Mouse (Mus musculus) intestine, embryonic 15.5 days (tissue): ENCODE measurements around the gene Syt2. TPM values are rescaled to one million over a fixed set of nuclear protein-coding genes. Genes with fewer than 3 reads are reported as not detected.
A peak's percentile ranks its signal among the peaks of the same experiment; 100 is the strongest.

ENCODE experiments used
- ATAC-seq: fragments of 200-750 bp; cut with Nextera tagmentation; 2 replicates; pipeline ENCODE4 v1.8.0; 2017; ENCODE audit warnings: moderate TSS enrichment, moderate library complexity
- H3K27ac ChIP-seq: fragments of 300-500 bp; sonication (generic); 2 replicates; pipeline ENCODE4 v1.5.1; 2015; ENCODE audit warnings: mild to moderate bottlenecking, inconsistent platforms
- H3K27me3 ChIP-seq: fragments of 300-500 bp; sonication (generic); replicated peaks from 2 replicates; pipeline ENCODE4 v1.6.1; 2015; ENCODE audit warnings: inconsistent platforms
- H3K36me3 ChIP-seq: fragments of 300-500 bp; sonication (generic); 2 replicates; pipeline ENCODE4 v1.6.1; 2015; ENCODE audit warnings: inconsistent platforms
- H3K4me1 ChIP-seq: fragments of 300-500 bp; sonication (generic); replicated peaks from 2 replicates; pipeline ENCODE4 v1.6.1; 2015; ENCODE audit warnings: inconsistent platforms
- H3K4me2 ChIP-seq: fragments of 300-500 bp; sonication (generic); replicated peaks from 2 replicates; pipeline ENCODE4 v1.6.1; 2015; ENCODE audit warnings: mild to moderate bottlenecking, inconsistent platforms
- H3K4me3 ChIP-seq: fragments of 300-500 bp; sonication (generic); replicated peaks from 2 replicates; pipeline ENCODE4 v1.5.1; 2015; ENCODE audit warnings: inconsistent platforms
- H3K9ac ChIP-seq: fragments of 300-500 bp; sonication (generic); 2 replicates; pipeline ENCODE4 v1.6.1; 2015; ENCODE audit warnings: inconsistent platforms
- H3K9me3 ChIP-seq: fragments of 300-500 bp; sonication (generic); 2 replicates; pipeline ENCODE4 v1.6.1; 2016; ENCODE audit warnings: inconsistent platforms
- WGBS: fragments of 180-500 bp; shearing (Covaris S2); methylation state at CpG from one replicate; pipeline ENCODE4 v1.1.7; 2015; 5-methylcytosine and 5-hydroxymethylcytosine counted together
- polyA plus RNA-seq: library from polyadenylated mRNA; unstranded; fragments of >200 nt; fragmentation: Nextera tagmentation; extraction: Ambion mirVana; gene quantifications from 2 replicates; pipeline ENCODE4 v1.2.1, GENCODE M21; 2015

The Syt2 gene
- polyA plus RNA-seq, 1 experiment from 2014 or later, result 2.0 TPM

GRCm38 (mm10) chr1:134771999-134772398 lies 125.5 kb downstream of the Syt2 start:
- peaks cover 43% of the 10 kb centered on the region for H3K4me1 ChIP-seq
- H3K9me3 ChIP-seq, result no peaks in the 10 kb centered on the region
- H3K27ac ChIP-seq, result peak overlapping the region; percentile 84; the same call in 1 of the 2 replicates
- H3K9ac ChIP-seq, result no peak overlapping the region
- H3K36me3 ChIP-seq, result 0 out of 2 replicates have a peak, but pooled peaks cover 8% of the 10 kb centered on the region
- H3K4me2 ChIP-seq, result no peak overlapping the region
- 88% methylated on average over 7 of the region's 7 CpGs for WGBS
- H3K27me3 ChIP-seq, result no peaks in the 10 kb centered on the region
- no peak for ATAC-seq
- H3K4me3 ChIP-seq, result no peak overlapping the region

GRCm38 (mm10) chr1:134772821-134773220 lies 126.3 kb downstream of the Syt2 start:
- H3K36me3 ChIP-seq, result 0 out of 2 replicates have a peak, but pooled peaks cover 8% of the 10 kb centered on the region
- H3K27me3 ChIP-seq, result no peaks in the 10 kb centered on the region
- no peak for ATAC-seq
- 74% methylated on average over 3 of the region's 3 CpGs for WGBS
- no peaks in the 10 kb centered on the region for H3K9me3 ChIP-seq
- no peak overlapping the region for H3K4me2 ChIP-seq
- peaks cover 44% of the 10 kb centered on the region for H3K4me1 ChIP-seq
- H3K9ac ChIP-seq, result no peak overlapping the region
- no peak overlapping the region for H3K4me3 ChIP-seq
- H3K27ac ChIP-seq, result no peak overlapping the region

DNA sequence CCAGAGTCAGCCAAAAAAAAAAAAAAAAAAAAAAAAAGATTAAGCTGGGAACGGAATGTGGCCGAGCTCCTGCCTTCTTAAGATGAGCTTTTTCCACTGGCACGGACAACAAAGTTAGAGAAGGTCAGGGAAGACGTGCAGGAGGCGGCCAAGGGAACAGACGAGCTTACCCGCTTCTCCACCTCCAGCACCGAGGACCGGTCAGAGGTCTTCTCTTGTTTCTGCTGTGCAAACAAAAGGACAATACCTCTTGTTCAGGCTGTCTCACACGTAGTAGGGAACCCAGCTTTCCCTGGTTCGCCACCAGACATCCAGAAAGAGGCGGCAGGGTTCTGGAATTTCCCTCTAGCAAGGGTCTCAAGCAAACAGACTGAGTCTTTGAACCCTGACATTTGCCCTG lies 126.8 kb downstream of the Syt2 start:
- H3K4me3 ChIP-seq, result no peak overlapping the region
- no peak overlapping the region for H3K4me2 ChIP-seq
- peaks cover 49% of the 10 kb centered on the region for H3K4me1 ChIP-seq
- 0 out of 2 replicates have a peak, but pooled peaks cover 8% of the 10 kb centered on the region for H3K36me3 ChIP-seq
- H3K9ac ChIP-seq, result no peak overlapping the region
- H3K27me3 ChIP-seq, result no peaks in the 10 kb centered on the region
- H3K9me3 ChIP-seq, result no peaks in the 10 kb centered on the region
- peak; percentile 56 for ATAC-seq
- H3K27ac ChIP-seq, result peak overlapping the region; percentile 89
- WGBS, result 51% methylated on average over 12 of the region's 12 CpGs

DNA sequence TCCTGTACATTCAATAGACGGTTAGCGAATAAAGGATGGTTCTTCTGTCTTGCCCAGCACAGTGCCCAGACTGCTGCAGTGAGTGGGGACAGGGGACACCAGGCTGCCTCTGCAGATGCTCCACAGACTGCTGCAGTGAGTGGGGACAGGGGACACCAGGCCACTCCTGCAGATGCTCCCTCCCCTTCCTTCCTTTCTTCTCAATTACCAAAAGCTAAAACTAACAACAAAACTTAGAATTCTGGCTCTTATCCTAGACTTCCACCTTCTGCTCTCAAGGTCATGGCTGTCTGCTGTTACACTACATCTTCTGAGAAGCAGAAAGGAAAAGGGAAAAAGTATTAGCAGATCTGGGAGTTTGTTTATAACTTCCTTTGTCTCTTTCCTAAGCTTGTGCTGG lies 127.8 kb downstream of the Syt2 start:
- no peak for ATAC-seq
- Histone ChIP-seq H3K27ac (peak overlapping the region; percentile 89), H3K27me3 (no peaks in the 10 kb centered on the region), H3K36me3 (0 out of 2 replicates have a peak, but pooled peaks cover 8% of the 10 kb centered on the region), H3K4me3 (no peak overlapping the region), H3K4me2 (no peak overlapping the region), H3K9me3 (no peaks in the 10 kb centered on the region), H3K9ac (no peak overlapping the region), H3K4me1 (peaks cover 49% of the 10 kb centered on the region)
- 49% methylated on average over 2 of the region's 2 CpGs for WGBS

DNA sequence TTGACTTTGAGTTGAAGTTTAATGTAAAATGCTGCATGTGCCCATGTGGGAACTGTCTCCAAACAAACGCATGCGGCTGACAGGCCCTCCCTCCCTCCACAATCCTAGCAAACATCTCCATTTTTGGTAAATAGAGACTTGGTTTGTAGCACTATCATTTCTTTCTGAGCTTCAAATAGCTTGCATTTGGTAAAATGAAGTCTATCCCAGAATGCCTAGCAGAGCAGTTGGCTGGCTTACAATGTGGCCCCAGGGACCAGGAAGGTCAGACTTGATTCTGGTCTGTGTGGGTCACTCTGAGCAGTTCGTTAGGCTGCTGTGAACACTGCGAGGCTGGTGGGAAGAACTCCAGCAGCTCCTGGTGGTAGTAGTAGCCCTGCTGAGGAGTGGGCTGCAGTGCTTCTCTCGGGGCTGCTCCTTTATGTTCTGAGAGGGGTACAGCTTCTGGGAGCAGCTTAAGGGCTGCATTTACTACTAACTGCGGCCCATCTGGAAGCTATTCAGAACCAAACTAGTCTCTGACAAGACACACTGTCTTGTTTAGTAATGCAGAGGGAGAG lies 128.3 kb downstream of the Syt2 start:
- Histone ChIP-seq H3K9me3 (no peaks in the 10 kb centered on the region), H3K9ac (no peak overlapping the region), H3K36me3 (0 out of 2 replicates have a peak, but pooled peaks cover 8% of the 10 kb centered on the region), H3K4me1 (peaks cover 49% of the 10 kb centered on the region), H3K27ac (peak overlapping the region; percentile 89), H3K27me3 (no peaks in the 10 kb centered on the region), H3K4me2 (no peak overlapping the region), H3K4me3 (no peak overlapping the region)
- WGBS, result 35% methylated on average over 6 of the region's 6 CpGs
- ATAC-seq, result no peak

GRCm38 (mm10) chr1:134775631-134776030 lies 129.2 kb downstream of the Syt2 start:
- H3K9me3 ChIP-seq, result no peaks in the 10 kb centered on the region
- H3K36me3 ChIP-seq, result 0 out of 2 replicates have a peak, but pooled peaks cover 4% of the 10 kb centered on the region
- no peak overlapping the region for H3K4me2 ChIP-seq
- WGBS, result 30% methylated on average over 3 of the region's 3 CpGs
- peaks cover 49% of the 10 kb centered on the region for H3K4me1 ChIP-seq
- no peak for ATAC-seq
- H3K27ac ChIP-seq, result peak overlapping the region; percentile 89
- no peak overlapping the region for H3K4me3 ChIP-seq
- H3K27me3 ChIP-seq, result no peaks in the 10 kb centered on the region
- no peak overlapping the region for H3K9ac ChIP-seq

DNA sequence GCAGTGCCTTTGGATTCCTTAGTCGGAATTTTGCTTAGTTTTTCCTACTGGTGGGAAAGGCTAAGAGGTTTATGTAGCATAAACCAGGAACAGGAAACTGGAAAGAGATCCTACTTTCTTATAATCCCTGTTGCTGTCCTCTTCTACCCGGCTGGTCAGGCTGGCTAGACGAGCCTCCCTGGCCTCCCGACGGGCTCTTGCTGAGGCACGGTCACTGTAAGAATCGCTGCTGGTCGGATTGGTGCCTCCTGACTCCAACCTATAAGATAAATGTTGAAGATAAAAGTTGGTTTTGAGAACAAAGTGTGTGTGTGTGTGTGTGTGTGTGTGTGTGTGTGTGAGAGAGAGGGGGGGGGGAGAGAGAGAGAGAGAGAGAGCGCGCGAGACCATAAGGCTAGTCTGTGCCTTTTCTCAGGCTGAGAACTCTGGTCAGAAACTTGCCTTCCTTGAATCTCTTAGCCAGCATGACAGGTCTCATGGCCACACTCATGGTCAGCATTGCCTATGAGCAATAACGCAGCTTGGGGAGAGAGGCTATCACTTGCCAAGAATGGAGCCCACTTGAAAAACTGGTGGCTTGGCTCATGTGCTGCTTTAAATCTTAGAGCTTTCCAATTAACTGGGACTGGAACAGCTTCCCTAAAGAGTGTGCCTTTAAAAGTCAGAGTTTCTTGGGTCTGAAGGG lies 130.9 kb downstream of the Syt2 start:
- H3K27ac ChIP-seq, result 0 out of 2 replicates have a peak overlapping the region, but pooled peaks have one; percentile 22
- WGBS, result 75% methylated on average over 12 of the region's 12 CpGs
- H3K4me1 ChIP-seq, result peaks cover 40% of the 10 kb centered on the region
- H3K27me3 ChIP-seq, result no peaks in the 10 kb centered on the region
- H3K4me3 ChIP-seq, result no peak overlapping the region
- H3K4me2 ChIP-seq, result no peak overlapping the region
- H3K9ac ChIP-seq, result peak overlapping the region; percentile 0; the same call in 1 of the 2 replicates
- ATAC-seq, result no peak
- H3K36me3 ChIP-seq, result no peaks in the 10 kb centered on the region
- H3K9me3 ChIP-seq, result no peaks in the 10 kb centered on the region

DNA sequence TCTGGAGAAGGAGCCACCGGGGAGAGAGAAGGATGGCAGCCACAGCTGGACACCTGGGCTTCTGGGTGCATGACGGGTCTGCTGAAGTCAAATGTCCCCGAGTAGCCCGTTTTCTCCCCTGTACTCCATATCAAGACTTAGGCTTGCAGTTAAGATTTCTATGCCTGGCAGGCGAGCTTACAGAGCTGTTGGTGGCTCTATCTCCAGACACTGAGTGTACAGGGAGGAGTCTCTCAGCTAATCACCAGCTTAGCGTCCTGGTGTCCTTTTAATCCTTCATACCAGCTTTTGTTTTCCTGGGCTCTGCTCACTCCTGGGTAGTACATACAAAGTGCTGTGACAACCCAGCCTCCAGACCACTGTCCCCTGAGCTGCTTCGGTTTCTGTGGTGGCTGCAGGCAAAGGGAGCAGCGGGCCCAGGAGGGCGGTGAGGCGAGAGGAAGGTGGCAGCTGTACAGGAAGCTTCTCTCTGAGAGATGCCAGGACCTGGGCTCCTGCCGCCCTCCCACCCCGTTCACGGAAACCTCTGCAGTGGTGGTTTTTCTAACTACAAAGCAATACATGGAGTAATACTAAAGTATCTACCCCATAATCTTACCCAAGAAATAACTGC lies 131.6 kb downstream of the Syt2 start:
- peak overlapping the region; percentile 0; the same call in 1 of the 2 replicates for H3K9ac ChIP-seq
- no peak for ATAC-seq
- H3K4me1 ChIP-seq, result peaks cover 37% of the 10 kb centered on the region
- no peaks in the 10 kb centered on the region for H3K36me3 ChIP-seq
- 0 out of 2 replicates have a peak overlapping the region, but pooled peaks have one; percentile 22 for H3K27ac ChIP-seq
- no peaks in the 10 kb centered on the region for H3K27me3 ChIP-seq
- no peak overlapping the region for H3K4me3 ChIP-seq
- no peaks in the 10 kb centered on the region for H3K9me3 ChIP-seq
- 71% methylated on average over 13 of the region's 13 CpGs for WGBS
- H3K4me2 ChIP-seq, result no peak overlapping the region

DNA sequence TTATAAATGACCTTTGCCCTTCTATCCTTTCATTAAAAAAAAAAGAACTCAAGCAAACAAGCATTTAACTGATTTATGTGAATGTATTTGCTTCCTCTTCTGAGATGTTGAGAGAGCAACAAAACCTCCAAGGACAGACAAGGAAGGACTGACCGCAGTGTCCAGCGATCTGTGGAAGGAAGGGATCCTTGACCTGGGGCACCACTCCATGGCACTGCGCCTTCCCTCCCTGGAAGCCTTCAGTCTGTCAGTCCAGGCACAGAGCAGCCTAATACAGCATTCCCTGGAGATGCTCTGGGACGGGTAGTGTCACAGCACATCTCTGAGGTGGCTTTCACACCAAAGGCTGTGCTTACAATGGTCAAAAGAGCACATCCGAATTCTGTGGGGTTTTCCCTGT lies 136.3 kb downstream of the Syt2 start:
- WGBS, result 90% methylated on average over 5 of the region's 5 CpGs
- Histone ChIP-seq H3K36me3 (no peaks in the 10 kb centered on the region), H3K27ac (no peak overlapping the region), H3K4me1 (peaks cover 7% of the 10 kb centered on the region), H3K4me2 (no peak overlapping the region), H3K9ac (no peak overlapping the region), H3K9me3 (no peaks in the 10 kb centered on the region), H3K27me3 (no peaks in the 10 kb centered on the region), H3K4me3 (no peak overlapping the region)
- ATAC-seq, result no peak

DNA sequence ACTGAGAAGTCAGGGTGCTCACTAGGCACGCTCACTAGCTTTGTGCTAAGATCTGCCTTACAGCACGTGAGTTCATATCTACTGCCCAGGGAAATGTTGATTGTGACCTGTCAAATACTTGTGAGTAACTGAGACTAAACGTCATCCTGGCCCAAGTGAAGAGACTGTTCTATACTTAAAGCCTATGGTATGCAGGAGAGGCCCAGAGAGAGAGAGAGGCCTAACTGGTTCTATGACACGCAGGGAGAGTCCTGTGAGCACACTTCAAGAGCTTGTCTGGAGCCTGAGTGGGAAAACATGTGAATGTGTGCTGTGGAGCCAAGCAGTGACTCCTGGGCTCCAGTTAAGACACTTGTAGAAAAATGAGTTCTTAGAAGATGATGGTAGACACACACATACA lies 137.5 kb downstream of the Syt2 start:
- H3K9ac ChIP-seq, result no peak overlapping the region
- 66% methylated on average over 4 of the region's 4 CpGs for WGBS
- H3K36me3 ChIP-seq, result no peaks in the 10 kb centered on the region
- H3K9me3 ChIP-seq, result no peaks in the 10 kb centered on the region
- H3K4me3 ChIP-seq, result no peak overlapping the region
- no peak for ATAC-seq
- peaks cover 6% of the 10 kb centered on the region; the same call in 1 of the 2 replicates for H3K4me1 ChIP-seq
- 0 out of 2 replicates have a peak overlapping the region, but pooled peaks have one; percentile 9 for H3K4me2 ChIP-seq
- H3K27me3 ChIP-seq, result no peaks in the 10 kb centered on the region
- H3K27ac ChIP-seq, result no peak overlapping the region

- Histone ChIP-seq H3K4me1 (peaks cover 6% of the 10 kb centered on the region; the same call in 1 of the 2 replicates), H3K9me3 (no peaks in the 10 kb centered on the region), H3K36me3 (no peaks in the 10 kb centered on the region), H3K9ac (peak overlapping the region; percentile 5; the same call in 1 of the 2 replicates), H3K4me3 (no peak overlapping the region), H3K27ac (no peak overlapping the region), H3K4me2 (0 out of 2 replicates have a peak overlapping the region, but pooled peaks have one; percentile 9), H3K27me3 (no peaks in the 10 kb centered on the region)
- no peak for ATAC-seq
- 50% methylated on average over 6 of the region's 6 CpGs for WGBS
These were observed 138.0 kb downstream of the Syt2 start for GRCm38 (mm10) chr1:134784481-134784880.

DNA sequence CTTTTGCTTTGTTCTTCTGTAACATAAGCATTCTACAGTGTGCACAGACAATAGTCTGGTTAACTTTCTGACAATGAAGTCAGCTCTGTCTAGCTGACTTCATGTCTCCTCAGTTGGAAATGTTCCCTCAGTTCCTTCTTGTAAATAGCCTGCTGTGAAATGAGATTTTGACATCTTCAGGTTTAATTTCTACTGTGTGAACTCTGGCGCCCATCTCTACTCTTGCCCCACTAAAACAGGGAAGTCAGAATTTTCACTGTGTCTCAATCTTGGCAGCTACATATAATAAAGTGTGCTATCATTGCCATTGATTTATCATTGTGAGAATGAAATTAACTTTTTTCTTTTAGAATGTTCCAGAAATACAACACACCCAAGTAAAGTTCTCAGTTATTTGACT lies 138.4 kb downstream of the Syt2 start:
- 74% methylated on average over 1 of the region's 1 CpGs for WGBS
- H3K27ac ChIP-seq, result no peak overlapping the region
- no peak; the same call in 1 of the 2 replicates for ATAC-seq

More for the DNA sequence above, 138.4 kb downstream of the Syt2 start:
- Histone ChIP-seq H3K36me3 (no peaks in the 10 kb centered on the region), H3K4me3 (no peak overlapping the region), H3K9ac (peak overlapping the region; percentile 5; the same call in 1 of the 2 replicates), H3K27me3 (no peaks in the 10 kb centered on the region), H3K4me1 (peaks cover 6% of the 10 kb centered on the region; the same call in 1 of the 2 replicates), H3K4me2 (no peak overlapping the region), H3K9me3 (no peaks in the 10 kb centered on the region)
